Mouse (Mus musculus) lung, postnatal 0 days (tissue): ENCODE results near the gene Flot2.

ENCODE experiments used
- CTCF ChIP-seq: IDR thresholded peaks from 2 replicates; pipeline ENCODE4 v1.5.1; 2016; ENCODE audit warnings: antibody characterized with exemption, mild to moderate bottlenecking
- EP300 ChIP-seq: IDR thresholded peaks from 2 replicates; pipeline ENCODE4 v1.6.1; 2016; ENCODE audit warnings: antibody characterized with exemption, mild to moderate bottlenecking, control low read depth

- no peak for TF ChIP-seq CTCF
- no peak for TF ChIP-seq EP300
Measured at GRCm38 (mm10) chr11:78031389-78031788, 6.3 kb upstream of the Flot2 start.
